Mouse (Mus musculus) limb, embryonic 14.5 days (tissue): ENCODE measurements around the gene Gm5475. TPM values are rescaled to one million over a fixed set of nuclear protein-coding genes. Genes with fewer than 3 reads are reported as not detected.

ENCODE experiments used
- ATAC-seq: fragments of 200-750 bp; cut with Nextera tagmentation; 2 replicates; pipeline ENCODE4 v1.8.0; 2017; ENCODE audit warnings: low read depth, moderate number of reproducible peaks, moderate TSS enrichment; ENCODE audit not compliant: low FRiP score
- DNase-seq: peaks from one replicate; pipeline ENCODE4 v3.0.0-alpha.2; 2015; ENCODE audit warnings: low spot score
- H3K27ac ChIP-seq: fragments of 300-500 bp; sonication (generic); replicated peaks from 2 replicates; pipeline ENCODE4 v1.5.1; 2014; ENCODE audit warnings: low read depth, mild to moderate bottlenecking, low read length, moderate library complexity, mixed read lengths
- H3K27me3 ChIP-seq: fragments of 300-500 bp; sonication (generic); 2 replicates; pipeline ENCODE4 v1.6.1; 2014; ENCODE audit warnings: low read length, mixed read lengths; ENCODE audit not compliant: control insufficient read depth, insufficient read depth
- H3K36me3 ChIP-seq: fragments of 300-500 bp; sonication (generic); 2 replicates; pipeline ENCODE4 v1.6.1; 2014; ENCODE audit warnings: mild to moderate bottlenecking, low read length, moderate library complexity, mixed read lengths; ENCODE audit not compliant: control insufficient read depth, insufficient read depth
- H3K4me1 ChIP-seq: fragments of 300-500 bp; sonication (generic); 2 replicates; pipeline ENCODE4 v1.6.1; 2014; ENCODE audit warnings: antibody characterized with exemption, low read length, mixed read lengths; ENCODE audit not compliant: control insufficient read depth, insufficient read depth
- H3K4me2 ChIP-seq: fragments of 300-500 bp; sonication (generic); replicated peaks from 2 replicates; pipeline ENCODE4 v1.6.1; 2014; ENCODE audit warnings: low read depth, mild to moderate bottlenecking, low read length, moderate library complexity; ENCODE audit not compliant: severe bottlenecking
- H3K4me3 ChIP-seq: fragments of 300-500 bp; sonication (generic); replicated peaks from 2 replicates; pipeline ENCODE4 v1.5.1; 2014; ENCODE audit warnings: low read length
- H3K9ac ChIP-seq: fragments of 300-500 bp; sonication (generic); 2 replicates; pipeline ENCODE4 v1.6.1; 2014; ENCODE audit warnings: mild to moderate bottlenecking, low read depth, low read length, moderate library complexity; ENCODE audit not compliant: severe bottlenecking
- H3K9me3 ChIP-seq: fragments of 300-500 bp; sonication (generic); 2 replicates; pipeline ENCODE4 v1.6.1; 2016; ENCODE audit warnings: low read length; ENCODE audit not compliant: control insufficient read depth
- POLR2A ChIP-seq: fragments of 200-500 bp; IDR thresholded peaks from 2 replicates; pipeline ENCODE4 v1.8.0; 2012; ENCODE audit warnings: inconsistent platforms, mild to moderate bottlenecking, moderate library complexity, borderline replicate concordance; ENCODE audit not compliant: insufficient read depth, insufficient read length; ENCODE audit errors: extremely low read depth
- WGBS: fragments of 180-500 bp; shearing (Covaris S2); extraction: QIAGEN DNeasy Blood & Tissue Kit; methylation state at CpG from one replicate; pipeline ENCODE4 v1.1.7; 2014; 5-methylcytosine and 5-hydroxymethylcytosine counted together
- polyA plus RNA-seq, 2 experiments: library from polyadenylated mRNA; depleted of rRNA in 1 of 2; stranded (reverse) in 1 of 2; unstranded in 1 of 2; fragments of >200 nt; fragmentation: Nextera tagmentation in 1 of 2; extraction: Ambion mirVana in 1 of 2; gene quantifications; 2 replicates each; pipeline versions ENCODE4 v1.2.1 to v1.2.3; 2012 to 2014

Gm5475 gene
- polyA plus RNA-seq, 2 experiments, result 0.04 to 0.12 TPM

DNA sequence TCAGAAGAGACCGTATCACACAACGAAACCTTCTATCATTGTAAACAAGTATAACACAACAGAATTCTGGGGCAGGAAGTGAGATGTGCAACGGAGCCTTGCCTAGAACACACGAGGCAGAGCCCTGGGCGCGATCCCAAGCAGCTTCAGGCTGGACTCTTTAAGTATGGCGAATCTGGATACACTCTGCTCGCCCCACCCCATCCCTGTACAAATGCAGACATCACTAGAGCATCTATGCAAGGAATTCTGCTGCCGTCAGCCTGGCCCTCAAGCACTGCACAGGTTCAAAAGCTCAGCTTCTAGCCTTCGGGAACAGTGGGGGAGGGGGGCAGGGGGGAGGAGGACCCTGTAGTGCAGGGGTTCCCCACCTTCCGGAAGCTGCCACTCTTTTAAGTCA lies 28.9 kb upstream of the Gm5475 start:
- no peaks in the 10 kb centered on the region for H3K27me3 ChIP-seq
- H3K36me3 ChIP-seq, result peaks cover 48% of the 10 kb centered on the region

DNA sequence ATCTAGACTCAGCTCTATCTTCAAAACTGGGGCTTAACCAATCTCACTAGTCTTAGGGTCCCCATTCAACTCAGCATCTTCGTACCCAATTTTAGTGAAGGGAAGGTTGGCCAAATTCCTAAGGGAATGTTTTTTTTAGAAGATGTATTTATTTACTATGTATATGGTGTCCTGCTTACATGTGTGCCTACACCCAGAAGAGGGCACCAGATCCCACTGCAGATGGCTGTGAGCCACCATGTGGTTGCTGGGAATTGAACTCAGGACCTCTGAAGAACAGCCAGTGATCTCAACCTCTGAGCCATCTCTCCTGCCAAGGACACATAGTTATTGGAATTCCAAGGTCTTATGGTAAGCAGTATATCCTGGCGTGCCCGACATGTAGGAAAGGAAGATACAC lies 26.4 kb upstream of the Gm5475 start:
- no peak for DNase-seq
- Histone ChIP-seq H3K4me1 (no peaks in the 10 kb centered on the region), H3K9me3 (no peaks in the 10 kb centered on the region), H3K36me3 (peaks cover 73% of the 10 kb centered on the region), H3K4me2 (no peak overlapping the region), H3K27ac (no peak overlapping the region), H3K4me3 (no peak overlapping the region), H3K27me3 (no peaks in the 10 kb centered on the region), H3K9ac (no peak overlapping the region)
- no peak for TF ChIP-seq POLR2A
- WGBS, result 95% methylated on average over 3 of the region's 3 CpGs
- ATAC-seq, result no peak

More for the DNA sequence above, 28.9 kb upstream of the Gm5475 start:
- ATAC-seq (no peak), DNase-seq (no peak)
- no peaks in the 10 kb centered on the region for H3K4me1 ChIP-seq
- H3K9ac ChIP-seq, result no peak overlapping the region
- no peak overlapping the region for H3K4me3 ChIP-seq
- no peak overlapping the region for H3K4me2 ChIP-seq
- no peaks in the 10 kb centered on the region for H3K9me3 ChIP-seq
- no peak overlapping the region for H3K27ac ChIP-seq
- no peak for TF ChIP-seq POLR2A
- 74% methylated on average over 11 of the region's 11 CpGs for WGBS

DNA sequence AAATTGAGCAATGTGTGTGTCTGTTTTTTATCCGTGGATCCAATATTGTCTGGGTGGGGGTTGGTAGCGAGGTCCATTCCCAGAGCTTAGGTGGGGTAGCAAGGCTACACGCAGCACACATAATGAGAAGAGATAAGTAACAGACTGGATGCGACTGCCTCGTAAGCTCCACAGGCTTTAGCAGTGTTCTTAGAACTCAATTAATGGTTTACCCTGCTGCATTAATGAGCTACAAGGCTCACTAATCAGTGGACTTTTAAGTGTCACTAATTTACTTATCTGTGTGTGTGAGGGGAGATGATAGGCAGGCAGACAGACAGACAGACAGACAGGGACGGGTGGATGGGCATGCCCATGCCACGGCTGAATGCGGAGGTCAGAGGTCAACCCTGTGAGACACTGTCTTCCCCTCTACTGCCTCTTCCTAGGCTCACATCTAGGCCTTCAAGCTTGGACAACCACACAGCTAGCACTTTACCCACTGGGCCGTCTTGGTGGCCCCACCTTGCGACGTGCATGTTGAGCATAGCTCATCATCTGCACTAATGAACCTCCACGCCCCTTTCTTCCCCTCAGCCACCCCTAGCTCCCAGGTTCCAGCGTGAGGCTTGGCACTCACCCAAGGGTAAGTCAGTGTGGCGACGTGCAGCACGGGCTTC lies 21.2 kb upstream of the Gm5475 start:
- no peaks in the 10 kb centered on the region for H3K9me3 ChIP-seq
- no peak overlapping the region for H3K4me3 ChIP-seq
- ATAC-seq (no peak), DNase-seq (no peak)
- H3K4me2 ChIP-seq, result no peak overlapping the region
- WGBS, result 89% methylated on average over 16 of the region's 16 CpGs
- H3K36me3 ChIP-seq, result peaks cover 92% of the 10 kb centered on the region
- H3K27ac ChIP-seq, result no peak overlapping the region
- H3K4me1 ChIP-seq, result no peaks in the 10 kb centered on the region
- no peak for TF ChIP-seq POLR2A
- no peak overlapping the region for H3K9ac ChIP-seq
- no peaks in the 10 kb centered on the region for H3K27me3 ChIP-seq

DNA sequence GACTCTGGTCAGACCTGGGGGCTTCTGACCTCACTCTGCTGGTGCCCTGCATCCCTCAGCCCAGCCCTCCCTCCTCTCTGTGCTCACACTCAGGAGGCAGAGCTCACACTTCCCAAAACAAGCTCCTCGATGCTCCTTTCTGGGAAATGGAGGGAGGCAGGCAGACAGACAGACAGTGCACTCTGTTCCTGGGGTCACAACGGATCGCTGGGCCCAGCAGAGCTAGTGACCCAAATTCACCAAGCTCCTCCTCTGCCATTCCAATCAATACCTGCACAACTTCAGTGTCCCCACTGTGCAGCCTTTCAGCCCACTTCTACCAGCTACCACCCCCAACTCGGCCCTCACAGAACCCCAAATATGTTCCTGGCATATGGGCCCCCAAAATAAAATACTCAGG lies 20.1 kb upstream of the Gm5475 start:
- Histone ChIP-seq H3K27ac (no peak overlapping the region), H3K4me2 (no peak overlapping the region), H3K9me3 (no peaks in the 10 kb centered on the region), H3K4me3 (no peak overlapping the region), H3K4me1 (no peaks in the 10 kb centered on the region), H3K36me3 (peaks cover 89% of the 10 kb centered on the region), H3K9ac (no peak overlapping the region), H3K27me3 (no peaks in the 10 kb centered on the region)
- 87% methylated on average over 4 of the region's 4 CpGs for WGBS
- no peak for TF ChIP-seq POLR2A
- no peak for ATAC-seq
- DNase-seq, result no peak

DNA sequence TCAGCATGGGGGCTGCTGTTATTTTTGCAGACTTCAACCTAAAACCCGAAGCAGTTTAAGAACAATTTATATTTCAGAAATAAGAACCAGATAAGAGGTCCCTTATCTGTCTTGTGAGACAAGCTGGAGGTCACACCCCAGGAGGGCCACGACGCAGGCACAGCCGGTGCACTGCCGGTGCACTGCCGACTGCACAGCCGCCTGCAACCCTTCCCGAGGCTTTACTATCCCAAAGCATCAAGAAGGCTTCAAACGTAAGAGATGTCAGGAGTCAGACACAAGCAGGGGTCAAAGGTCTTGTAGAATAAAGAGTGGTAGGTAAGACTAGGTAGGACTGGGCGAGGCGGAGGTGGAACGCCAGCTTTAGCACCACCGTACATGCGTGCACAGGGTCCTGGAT lies 19.6 kb upstream of the Gm5475 start:
- WGBS, result 92% methylated on average over 14 of the region's 14 CpGs
- DNase-seq, result no peak
- Histone ChIP-seq H3K27ac (no peak overlapping the region), H3K9ac (no peak overlapping the region), H3K36me3 (peaks cover 87% of the 10 kb centered on the region), H3K4me1 (no peaks in the 10 kb centered on the region), H3K27me3 (no peaks in the 10 kb centered on the region), H3K9me3 (no peaks in the 10 kb centered on the region), H3K4me3 (no peak overlapping the region), H3K4me2 (no peak overlapping the region)
- ATAC-seq, result no peak
- TF ChIP-seq POLR2A, result no peak
